Mouse (Mus musculus) left cerebral cortex, postnatal 10 days (tissue): ENCODE measurements at regions not wholly inside any gene's neighbourhood (a gene's known extent, or its start where the extent isn't known, plus 50 kb on each side); places are given as distances from the start of the nearest gene placed in this dataset.

Source experiments
- DNase-seq, 2 experiments: peaks; one replicate each; pipeline ENCODE4 v3.0.0; 2021 to 2022; ENCODE audit warnings: low spot score in 2 of 2, mixed read lengths in 1 of 2; ENCODE audit errors: extremely low spot score in 1 of 2
- intact Hi-C: fragments of 180-260 bp; cut with DNase I; formaldehyde crosslinking; loops from one replicate; pipeline ENCODE4 v1.15.1; 2025
- microRNA-seq: library from miRNA; unstranded; fragments of <30 nt; microRNA quantifications from one replicate; pipeline ENCODE4 v1.2.0, GENCODE M21; 2022

DNA sequence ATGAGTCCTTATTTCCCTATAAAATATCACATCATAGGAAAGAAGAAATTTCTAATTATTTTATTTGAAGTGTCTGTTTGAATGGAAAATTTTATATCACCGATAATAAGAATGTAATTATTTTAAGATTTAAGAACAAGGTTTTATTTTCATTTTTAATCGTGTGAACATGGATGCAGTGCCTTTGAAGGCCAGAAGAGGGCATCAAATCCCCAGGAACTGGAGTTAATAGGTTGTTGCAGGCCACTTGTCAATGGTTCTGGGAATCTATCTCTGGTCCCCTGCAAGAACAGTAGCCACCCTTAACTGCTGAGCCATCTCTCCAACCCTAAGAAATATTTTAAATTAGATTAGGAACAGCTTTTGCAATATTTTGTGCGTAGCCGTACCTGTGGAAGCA lies 66.5 kb upstream of the 4933415F23Rik start:
- DNase-seq = no peak
- intact Hi-C loops = no loop called here

DNA sequence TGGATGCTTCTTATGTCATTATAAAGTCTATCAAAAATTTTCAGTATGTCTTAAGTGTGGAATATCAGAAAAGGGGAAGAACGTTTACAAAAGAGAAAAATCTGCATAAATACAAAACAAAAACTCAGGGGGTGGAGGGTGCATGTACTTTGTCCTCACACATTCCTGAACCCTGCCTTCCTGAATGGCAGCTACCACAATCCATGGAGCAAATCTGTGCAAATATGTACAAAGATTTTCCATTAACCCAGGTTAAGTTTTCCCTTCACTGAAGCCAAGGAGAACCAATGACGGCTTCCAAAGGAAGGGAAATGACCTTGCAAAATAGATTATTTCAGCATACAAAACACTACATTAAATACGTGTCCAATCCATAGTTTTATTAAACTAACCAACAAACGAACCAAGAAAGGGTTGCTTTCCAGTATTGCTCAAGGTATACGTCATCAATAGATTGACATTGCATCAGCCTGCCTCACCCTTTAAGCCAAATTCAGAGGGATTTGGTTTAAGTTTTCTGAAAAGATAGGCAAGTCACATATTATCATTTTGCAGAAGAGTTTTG lies 61.4 kb upstream of the 4933415F23Rik start:
- intact Hi-C loops = no loop called here
- no peak for DNase-seq

DNA sequence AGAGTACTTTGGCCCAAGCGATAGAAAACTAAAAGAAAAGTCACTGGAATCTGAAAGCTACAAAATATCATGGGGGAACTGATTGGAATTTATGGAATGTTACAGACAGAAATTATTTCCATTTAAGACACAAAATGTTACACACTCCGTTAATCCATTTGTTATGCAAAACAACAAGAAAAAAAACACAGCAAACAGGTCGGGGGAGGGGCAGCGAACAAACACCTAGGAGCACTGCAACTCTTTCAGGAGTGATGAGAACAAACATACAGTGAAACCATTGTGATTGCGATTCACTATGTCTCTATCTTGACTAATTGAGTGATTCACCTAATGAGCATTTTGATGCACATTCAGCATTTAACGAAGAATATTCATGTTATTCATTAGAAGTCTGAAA lies 60.7 kb upstream of the 4933415F23Rik start:
- intact Hi-C loops = no loop called here
- no peak for DNase-seq

Small RNA genes in the stretch of these regions (microRNA-seq; reads per million reads assigned to microRNA genes)
- gene Mir30a = 4,195 reads per million, percentile 90 among the genes with 10 or more reads in this experiment
- 192 reads per million, percentile 62 among the genes with 10 or more reads in this experiment for gene Mir30c-2
